In genomic region chr13:71968286-71968685, GRCm38 (mm10) we compare ENCODE assay signal across 17 mouse cellular contexts. TPM values are rescaled to one million over a fixed set of nuclear protein-coding genes. Genes with fewer than 3 reads are reported as not detected.
DNase-seq lines count a peak whose midpoint lies in the region; ATAC-seq and TF ChIP-seq lines count a peak whose summit lies in the region.
"Had no signal": no experiment of that assay in that cellular context is flagged by ENCODE, and none has a peak within 500 bp of the region (broad histone marks: within the 10 kb centered on the region; RNA-seq: fewer than 3 reads in every experiment).

No protein-coding gene starts in this region.

- peak overlapping the region; percentile 19 for H3K4me3 ChIP-seq in heart, postnatal 0 days (ENCODE audit: low read depth, low read length)
- no peak overlapping the region for H3K4me3 ChIP-seq in hindbrain, embryonic 11.5 days (ENCODE audit: low read depth, low read length)
- no peak overlapping the region for H3K4me3 ChIP-seq in limb, embryonic 11.5 days (ENCODE audit: low read depth, low read length)
- no peak overlapping the region for H3K4me3 ChIP-seq in neural tube, embryonic 13.5 days
- H3K4me3 ChIP-seq: erythroblast, embryonic 14.5 days had no signal

- no peak for TF ChIP-seq CTCF in heart, postnatal 0 days (IDR thresholded peaks at IDR 0.05; ENCODE audit: low read depth)

- no peak overlapping the region for H3K9ac ChIP-seq in heart, postnatal 0 days (replicated peaks; ENCODE audit: low read depth, low read length)
- 0 out of 2 replicates have a peak overlapping the region, but pooled peaks have one; percentile 34 for H3K9ac ChIP-seq in hindbrain, embryonic 11.5 days (ENCODE audit: low read depth, low read length)
- H3K9ac ChIP-seq in limb, embryonic 11.5 days (ENCODE audit: low read length), result no peak overlapping the region
- H3K9ac ChIP-seq in neural tube, embryonic 13.5 days, result peak overlapping the region; percentile 22; the same call in 1 of the 2 replicates

- no peak for DNase-seq in heart, postnatal 0 days (ENCODE audit: low spot score)
- no peak for DNase-seq in heart, adult 9 months (ENCODE audit: low spot score in 2 of 2)
- DNase-seq in hindbrain, embryonic 11.5 days (ENCODE audit: low spot score), result peak; percentile 53
- peak; percentile 47 for DNase-seq in limb, embryonic 11.5 days (ENCODE audit: low spot score)
- no peak for DNase-seq in left cerebral cortex, adult 11 months (ENCODE audit: low spot score)
- DNase-seq in yolk sac, embryonic 10.5 days (ENCODE audit: low spot score), result no peak
- DNase-seq: adrenal gland, postnatal 36 days; cerebellum, adult 2 months; layer of hippocampus, postnatal 36 days; liver; thymus, postnatal 4 days had no signal

- no peaks in the 10 kb centered on the region for H3K9me3 ChIP-seq in heart, postnatal 0 days (replicated peaks; ENCODE audit: control insufficient read depth, low read length)
- H3K9me3 ChIP-seq in hindbrain, embryonic 11.5 days (ENCODE audit: control insufficient read depth, low read length), result no peaks in the 10 kb centered on the region
- H3K9me3 ChIP-seq in limb, embryonic 11.5 days (ENCODE audit: control insufficient read depth, low read length), result no peaks in the 10 kb centered on the region
- H3K9me3 ChIP-seq in neural tube, embryonic 13.5 days, result no peaks in the 10 kb centered on the region

- TF ChIP-seq EP300 in heart, postnatal 0 days (IDR thresholded peaks at IDR 0.05; ENCODE audit: low read depth), result no peak

- H3K36me3 ChIP-seq in heart, postnatal 0 days (replicated peaks; ENCODE audit: control insufficient read depth, insufficient read depth, low read length), result no peaks in the 10 kb centered on the region
- H3K36me3 ChIP-seq in hindbrain, embryonic 11.5 days (ENCODE audit: control insufficient read depth, insufficient read depth, low read length), result no peaks in the 10 kb centered on the region
- no peaks in the 10 kb centered on the region for H3K36me3 ChIP-seq in limb, embryonic 11.5 days (ENCODE audit: control insufficient read depth, insufficient read depth, low read length)
- H3K36me3 ChIP-seq in neural tube, embryonic 13.5 days, result no peaks in the 10 kb centered on the region

- H3K27me3 ChIP-seq in heart, postnatal 0 days (ENCODE audit: control insufficient read depth, insufficient read depth, low read length), result peaks cover 85% of the 10 kb centered on the region
- H3K27me3 ChIP-seq in hindbrain, embryonic 11.5 days (ENCODE audit: control insufficient read depth, insufficient read depth, low read length), result peaks cover 49% of the 10 kb centered on the region
- H3K27me3 ChIP-seq in limb, embryonic 11.5 days (ENCODE audit: control insufficient read depth, insufficient read depth, low read length), result peaks cover 69% of the 10 kb centered on the region
- H3K27me3 ChIP-seq in neural tube, embryonic 13.5 days, result peaks cover 97% of the 10 kb centered on the region

- H3K4me2 ChIP-seq in heart, postnatal 0 days (ENCODE audit: low read depth, low read length), result peak overlapping the region; percentile 36
- peak overlapping the region; percentile 29 for H3K4me2 ChIP-seq in hindbrain, embryonic 11.5 days (replicated peaks; ENCODE audit: low read depth, low read length)
- no peak overlapping the region for H3K4me2 ChIP-seq in limb, embryonic 11.5 days (ENCODE audit: low read depth, severe bottlenecking)
- peak overlapping the region; percentile 31 for H3K4me2 ChIP-seq in neural tube, embryonic 13.5 days

- no peaks in the 10 kb centered on the region for H3K4me1 ChIP-seq in heart, postnatal 0 days (ENCODE audit: control insufficient read depth, insufficient read depth)
- H3K4me1 ChIP-seq in hindbrain, embryonic 11.5 days (replicated peaks; ENCODE audit: control insufficient read depth, insufficient read depth, low read length), result peaks cover 2% of the 10 kb centered on the region; the same call in 1 of the 2 replicates
- peaks cover 3% of the 10 kb centered on the region; the same call in 1 of the 2 replicates for H3K4me1 ChIP-seq in limb, embryonic 11.5 days (ENCODE audit: control insufficient read depth, insufficient read depth, low read length)
- peaks cover 28% of the 10 kb centered on the region for H3K4me1 ChIP-seq in neural tube, embryonic 13.5 days (replicated peaks)

- ATAC-seq in heart, postnatal 0 days (ENCODE audit: insufficient read depth, low read depth), result no peak
- no peak for ATAC-seq in hindbrain, embryonic 11.5 days (ENCODE audit: low FRiP score)
- ATAC-seq in limb, embryonic 11.5 days (ENCODE audit: insufficient number of reproducible peaks, low FRiP score, low TSS enrichment, low read depth), result no peak
- ATAC-seq in neural tube, embryonic 13.5 days (ENCODE audit: low read depth), result no peak
- ATAC-seq: inflammation-experienced regulatory T-cells, adult 6 months had no signal

- 2% methylated on average over 6 of the region's 6 CpGs for WGBS in heart, postnatal 0 days
- 0% methylated on average over 6 of the region's 6 CpGs for WGBS in hindbrain, embryonic 11.5 days
- WGBS in limb, embryonic 11.5 days, result 0% methylated on average over 6 of the region's 6 CpGs
- WGBS in neural tube, embryonic 13.5 days, result under 1% methylated on average over 6 of the region's 6 CpGs

- H3K27ac ChIP-seq in heart, postnatal 0 days (ENCODE audit: low read depth), result no peak overlapping the region
- H3K27ac ChIP-seq in hindbrain, embryonic 11.5 days (ENCODE audit: low read depth, low read length), result no peak overlapping the region
- H3K27ac ChIP-seq in limb, embryonic 11.5 days (replicated peaks; ENCODE audit: low read depth, low read length), result no peak overlapping the region
- no peak overlapping the region for H3K27ac ChIP-seq in neural tube, embryonic 13.5 days (replicated peaks)
- H3K27ac ChIP-seq: kidney, postnatal 0 days had no signal

RNA-seq across cellular contexts. Expression of gene Irx1, which starts 4.8 kb away (rescaled TPM):
- 21.4 and 26.1 TPM in 2 replicates for total RNA-seq in heart, postnatal 0 days (2014; rRNA removed; ENCODE audit: low replicate concordance)
- polyA plus RNA-seq in heart, postnatal 0 days (2015; fragmentation: Nextera tagmentation; extraction: Ambion mirVana), result 1.4 and 1.5 TPM in 2 replicates
- polyA plus RNA-seq in hindbrain, embryonic 11.5 days (2014; fragmentation: Nextera tagmentation; extraction: Ambion mirVana), result 6.7 and 7.1 TPM in 2 replicates
- 0.36 and 0.45 TPM in 2 replicates for polyA plus RNA-seq in limb, embryonic 11.5 days (2014; fragmentation: Nextera tagmentation; extraction: Ambion mirVana)
- polyA plus RNA-seq in neural tube, embryonic 13.5 days (2015; fragmentation: Nextera tagmentation; extraction: Ambion mirVana), result 2.9 and 3.8 TPM in 2 replicates
- total RNA-seq: adrenal gland, postnatal 36 days; gastrocnemius, adult 18-20 months; megakaryocyte progenitor cell, adult 5-6 weeks had no signal
- polyA plus RNA-seq: erythroblast, embryonic 14.5 days; inflammation-experienced regulatory T-cells, adult 6 months had no signal

Comparison
In these comparisons a context has a peak if more than half of its experiments do, and no peak if none do; other contexts are left out.
1. DNase-seq: peak in hindbrain, embryonic 11.5 days (single experiment) and limb, embryonic 11.5 days (single experiment); none in heart, postnatal 0 days (single experiment), heart, adult 9 months (0 of 2), left cerebral cortex, adult 11 months (single experiment) and yolk sac, embryonic 10.5 days (single experiment).
2. H3K9ac ChIP-seq: peak in hindbrain, embryonic 11.5 days (single experiment) and neural tube, embryonic 13.5 days (single experiment); none in heart, postnatal 0 days (single experiment) and limb, embryonic 11.5 days (single experiment).